Mouse (Mus musculus) ES-Bruce4 (cell line): ENCODE results near the gene Acer3. TPM values are rescaled to one million over a fixed set of nuclear protein-coding genes. Genes with fewer than 3 reads are reported as not detected.

ENCODE experiments used
- H3K27ac ChIP-seq: 2 replicates; pipeline ENCODE4 v1.5.1; 2012; ENCODE audit warnings: low read length, inconsistent platforms; ENCODE audit not compliant: insufficient read depth
- H3K27me3 ChIP-seq: 2 replicates; pipeline ENCODE4 v1.6.1; 2012; ENCODE audit warnings: mild to moderate bottlenecking, low read length, inconsistent platforms; ENCODE audit not compliant: control insufficient read depth, poor library complexity, insufficient read depth, severe bottlenecking
- H3K36me3 ChIP-seq: 2 replicates; pipeline ENCODE4 v1.6.1; 2012; ENCODE audit warnings: inconsistent platforms, mild to moderate bottlenecking, low read length, moderate library complexity; ENCODE audit not compliant: control insufficient read depth, poor library complexity, insufficient read depth, severe bottlenecking
- H3K4me1 ChIP-seq: one replicate; pipeline ENCODE4 v1.8.1; 2011; ENCODE audit warnings: low read length; ENCODE audit not compliant: control insufficient read depth, insufficient read depth
- H3K4me3 ChIP-seq: 2 replicates; pipeline ENCODE4 v1.5.1; 2011; ENCODE audit warnings: low read depth, mild to moderate bottlenecking, low read length
- H3K9ac ChIP-seq: 2 replicates; pipeline ENCODE4 v1.6.1; 2012; ENCODE audit warnings: low read depth, mild to moderate bottlenecking, inconsistent platforms; ENCODE audit not compliant: poor library complexity, severe bottlenecking
- H3K9me3 ChIP-seq: replicated peaks from 2 replicates; pipeline ENCODE4 v1.6.1; 2012; ENCODE audit warnings: mild to moderate bottlenecking, low read length, inconsistent platforms; ENCODE audit not compliant: control insufficient read depth, poor library complexity, insufficient read depth, severe bottlenecking
- CTCF ChIP-seq: IDR thresholded peaks from one replicate; pipeline ENCODE4 v1.8.1; 2011; ENCODE audit warnings: low read depth, low read length
- EP300 ChIP-seq: IDR thresholded peaks from 2 replicates; pipeline ENCODE4 v1.6.1; 2011; ENCODE audit warnings: low read depth, low read length; ENCODE audit not compliant: insufficient read depth
- POLR2A ChIP-seq: IDR thresholded peaks from one replicate; pipeline ENCODE4 v1.8.1; 2011; ENCODE audit warnings: low read length; ENCODE audit not compliant: insufficient read depth
- polyA plus RNA-seq: library from polyadenylated mRNA; stranded (reverse); fragments of >200 nt; gene quantifications from 2 replicates; pipeline ENCODE4 v1.2.4, GENCODE M21; 2011; ENCODE audit warnings: low read depth; ENCODE audit not compliant: missing spikeins, insufficient read depth, insufficient read length

Gene Acer3
- polyA plus RNA-seq, 1 experiment, result 18.4 TPM

GRCm38 (mm10) chr7:98176322-98177070, 144.5 kb downstream of the Acer3 start:
- H3K27me3 ChIP-seq, result no peaks in the 10 kb centered on the region
- H3K36me3 ChIP-seq, result no peaks in the 10 kb centered on the region
- H3K4me1 ChIP-seq, result peaks cover 10% of the 10 kb centered on the region
- H3K4me3 ChIP-seq, result peak overlapping the region; percentile 19
- no peak overlapping the region for H3K9ac ChIP-seq
- no peaks in the 10 kb centered on the region for H3K9me3 ChIP-seq
- no peak overlapping the region for H3K27ac ChIP-seq
- TF ChIP-seq EP300 (peak; percentile 51), POLR2A (no peak)

GRCm38 (mm10) chr7:98174883-98175755, 145.9 kb downstream of the Acer3 start:
- Histone ChIP-seq H3K36me3 (no peaks in the 10 kb centered on the region), H3K4me1 (peaks cover 15% of the 10 kb centered on the region)

GRCm38 (mm10) chr7:98173408-98173807, 147.6 kb downstream of the Acer3 start:
- Histone ChIP-seq H3K36me3 (no peaks in the 10 kb centered on the region), H3K9me3 (no peaks in the 10 kb centered on the region), H3K4me1 (peaks cover 15% of the 10 kb centered on the region), H3K27me3 (no peaks in the 10 kb centered on the region), H3K9ac (no peak overlapping the region), H3K27ac (no peak overlapping the region), H3K4me3 (no peak overlapping the region)
- TF ChIP-seq EP300 (no peak), POLR2A (no peak), CTCF (no peak)

More at GRCm38 (mm10) chr7:98174883-98175755, 145.9 kb downstream of the Acer3 start:
- Histone ChIP-seq H3K27ac (no peak overlapping the region), H3K9me3 (no peaks in the 10 kb centered on the region), H3K27me3 (no peaks in the 10 kb centered on the region), H3K9ac (no peak overlapping the region), H3K4me3 (no peak overlapping the region)
- TF ChIP-seq CTCF, result no peak
- TF ChIP-seq EP300, result no peak
- TF ChIP-seq POLR2A, result no peak

GRCm38 (mm10) chr7:98172661-98173060, 148.3 kb downstream of the Acer3 start:
- no peak overlapping the region for H3K9ac ChIP-seq
- H3K4me1 ChIP-seq, result peaks cover 15% of the 10 kb centered on the region
- no peak overlapping the region for H3K27ac ChIP-seq
- no peaks in the 10 kb centered on the region for H3K36me3 ChIP-seq
- no peaks in the 10 kb centered on the region for H3K9me3 ChIP-seq
- TF ChIP-seq CTCF (no peak), EP300 (no peak), POLR2A (no peak)
- no peaks in the 10 kb centered on the region for H3K27me3 ChIP-seq
- H3K4me3 ChIP-seq, result no peak overlapping the region

- Histone ChIP-seq H3K4me3 (no peak overlapping the region), H3K4me1 (peaks cover 15% of the 10 kb centered on the region), H3K27me3 (no peaks in the 10 kb centered on the region), H3K36me3 (no peaks in the 10 kb centered on the region), H3K27ac (no peak overlapping the region), H3K9me3 (no peaks in the 10 kb centered on the region), H3K9ac (no peak overlapping the region)
- TF ChIP-seq CTCF (no peak), EP300 (no peak), POLR2A (no peak)
These were observed 149.6 kb downstream of the Acer3 start for GRCm38 (mm10) chr7:98171141-98172073.
